Mouse (Mus musculus): ENCODE measurements around the gene Rpl23a.
A peak's percentile ranks its signal among the peaks of the same experiment; 100 is the strongest.
"Not testable (repeated sequence)": the region's sequence is repeated elsewhere in the genome, so short reads cannot be mapped to it uniquely, and the experiment has no call there.

Gene Rpl23a

DNA sequence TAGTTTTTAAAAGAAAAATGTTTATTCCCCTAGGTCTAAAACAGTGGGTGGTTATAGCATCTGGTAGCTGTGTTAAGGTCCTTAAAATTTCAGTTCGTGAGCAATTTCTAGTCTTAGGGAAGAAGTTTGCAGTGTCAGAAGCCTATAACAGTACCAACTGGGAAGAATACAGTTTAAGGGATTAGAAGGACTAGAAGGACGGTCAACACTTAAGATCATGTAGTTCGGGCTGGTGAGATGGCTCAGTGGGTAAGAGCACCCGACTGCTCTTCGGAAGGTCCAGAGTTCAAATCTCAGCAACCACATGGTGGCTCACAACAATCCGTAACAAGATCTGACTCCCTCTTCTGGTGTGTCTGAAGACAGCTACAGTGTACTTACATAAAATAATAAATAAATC lies 1.3 kb upstream of the Rpl23a start:
- not testable (repeated sequence) for DNase-seq (ENCODE audit: low spot score)

DNA sequence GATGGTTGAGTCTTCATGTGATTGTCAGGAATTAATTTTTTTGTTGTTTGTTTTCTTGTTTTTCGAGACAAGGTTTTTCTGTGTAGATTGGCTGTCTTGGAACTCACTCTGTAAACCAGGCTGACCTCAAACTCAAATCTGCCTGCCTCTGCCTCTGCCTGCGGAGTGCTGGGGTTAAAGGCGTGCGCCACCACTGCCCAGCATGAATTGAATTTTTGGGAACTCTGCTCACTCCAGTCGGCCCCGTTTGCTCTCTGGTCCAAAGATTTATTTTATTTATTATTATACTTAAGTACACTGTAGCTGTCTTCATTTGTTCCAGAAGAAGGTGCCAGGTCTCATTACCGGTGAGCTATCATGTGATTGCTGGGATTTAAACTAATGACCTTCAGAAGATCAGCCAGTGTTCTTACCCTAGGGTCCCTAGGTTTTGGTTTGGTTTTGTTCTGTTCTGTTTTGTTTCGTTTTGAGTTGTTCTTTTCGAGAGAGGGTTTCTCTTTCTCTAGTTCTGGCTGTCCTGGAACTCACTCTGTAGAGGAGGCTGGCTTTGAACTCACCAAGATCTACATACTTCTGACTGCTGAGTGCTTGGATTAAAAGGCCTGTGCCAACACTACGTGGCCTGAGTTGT lies 615 bp upstream of the Rpl23a start:
- no peak for DNase-seq (ENCODE audit: low spot score)

DNA sequence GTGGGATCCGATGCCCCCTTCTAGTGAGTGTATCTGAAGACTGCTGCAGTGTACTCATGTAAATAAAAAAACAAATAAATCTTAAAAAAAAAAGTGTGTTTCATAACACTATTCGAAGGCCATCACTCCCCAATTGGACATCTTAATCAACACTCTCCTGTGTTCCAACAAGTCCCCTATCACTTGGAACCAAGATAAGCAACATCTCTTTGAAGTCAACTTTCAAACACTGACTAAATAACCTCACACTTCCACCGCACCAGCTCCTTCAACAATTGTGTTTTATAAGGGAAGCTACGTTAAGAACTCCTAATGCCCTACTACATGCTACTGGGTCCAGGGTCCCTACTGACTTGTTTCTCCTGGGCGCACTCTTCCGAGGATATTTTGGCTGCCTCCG lies 934 bp downstream of the Rpl23a start:
- no peak for DNase-seq (ENCODE audit: low spot score)

DNA sequence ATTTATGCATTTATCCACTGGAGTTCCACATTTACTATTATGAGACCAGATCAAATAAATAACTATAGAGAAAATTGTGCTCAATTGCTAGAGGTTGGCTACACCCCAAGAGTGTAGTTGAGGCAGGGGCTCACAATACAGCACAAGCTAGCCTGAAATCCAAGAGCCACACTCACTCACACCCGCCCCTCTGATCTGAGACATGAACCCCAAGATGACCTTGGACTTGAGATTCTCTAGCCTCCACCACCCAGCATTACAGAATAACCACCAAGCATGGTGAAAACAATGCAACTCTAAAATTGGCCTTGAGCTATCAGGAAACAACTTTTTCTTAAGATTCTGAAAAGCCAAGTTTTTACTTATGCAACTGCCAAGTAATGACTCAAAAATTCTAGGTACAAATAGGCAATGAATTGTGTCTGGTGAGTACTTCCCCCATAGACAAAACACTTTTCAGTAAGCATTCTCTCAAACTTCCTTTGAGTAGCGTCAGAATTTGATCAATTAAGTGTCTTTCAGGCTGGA lies 1.5 kb downstream of the Rpl23a start:
- DNase-seq (ENCODE audit: low spot score), result no peak

DNA sequence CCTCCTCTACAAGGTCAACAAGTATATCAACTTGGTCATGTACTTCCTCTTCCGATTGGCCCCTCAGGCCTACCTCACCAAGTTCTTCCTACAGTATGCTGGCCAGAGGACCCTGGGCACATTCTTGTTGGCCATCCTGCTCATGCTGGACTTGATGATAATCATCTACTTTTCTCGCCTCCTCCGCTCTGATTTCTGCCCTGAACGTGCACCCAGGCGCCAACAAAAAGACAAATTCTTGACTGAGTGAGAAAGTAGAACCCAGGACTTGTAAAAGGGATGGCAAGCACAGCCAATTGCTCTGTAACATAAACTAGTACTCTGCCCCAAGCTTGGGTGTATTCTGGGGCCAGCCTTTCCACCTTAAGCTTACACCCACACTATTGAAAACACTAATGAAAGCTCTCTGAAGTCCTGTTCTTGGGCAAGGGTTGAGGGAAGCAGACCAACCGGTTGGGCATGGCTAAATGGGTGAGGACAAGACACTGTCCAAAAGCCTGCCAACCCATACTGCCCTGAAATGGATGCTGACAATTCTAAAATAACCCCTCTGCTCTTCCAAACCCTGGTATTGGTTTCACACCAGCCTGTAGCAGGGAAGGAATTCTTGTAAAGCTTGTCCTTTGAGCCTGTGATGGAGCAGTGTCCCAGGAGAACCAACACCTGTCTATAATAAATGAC lies 3.2 kb downstream of the Rpl23a start:
- DNase-seq (ENCODE audit: low spot score), result no peak

DNA sequence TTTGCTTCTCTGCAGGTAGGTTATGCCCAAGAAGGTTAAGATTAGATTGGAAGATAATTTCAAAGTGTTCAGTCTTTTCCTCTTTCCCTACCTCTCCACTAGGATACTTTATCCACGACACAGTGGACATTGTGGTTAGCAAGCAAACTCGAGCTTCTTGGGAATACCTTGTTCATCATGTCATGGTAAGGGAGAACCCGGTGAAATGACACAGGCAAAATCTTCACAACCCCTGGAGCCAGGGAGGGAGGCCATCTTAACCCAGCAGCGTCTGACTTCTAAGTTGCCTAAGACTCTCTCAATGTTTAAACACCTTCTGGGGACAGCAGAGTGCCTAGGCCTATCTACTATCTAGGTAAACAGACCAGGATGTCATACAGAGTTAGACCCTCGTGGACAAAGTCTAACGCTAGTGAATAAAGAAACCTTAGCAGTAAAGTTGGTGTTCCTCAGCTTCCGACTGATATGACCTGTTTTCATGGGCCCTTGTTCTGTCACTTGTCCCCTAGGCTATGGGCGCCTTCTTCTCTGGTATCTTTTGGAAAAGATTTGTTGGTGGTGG lies 3.9 kb downstream of the Rpl23a start:
- DNase-seq (ENCODE audit: low spot score), result no peak

DNA sequence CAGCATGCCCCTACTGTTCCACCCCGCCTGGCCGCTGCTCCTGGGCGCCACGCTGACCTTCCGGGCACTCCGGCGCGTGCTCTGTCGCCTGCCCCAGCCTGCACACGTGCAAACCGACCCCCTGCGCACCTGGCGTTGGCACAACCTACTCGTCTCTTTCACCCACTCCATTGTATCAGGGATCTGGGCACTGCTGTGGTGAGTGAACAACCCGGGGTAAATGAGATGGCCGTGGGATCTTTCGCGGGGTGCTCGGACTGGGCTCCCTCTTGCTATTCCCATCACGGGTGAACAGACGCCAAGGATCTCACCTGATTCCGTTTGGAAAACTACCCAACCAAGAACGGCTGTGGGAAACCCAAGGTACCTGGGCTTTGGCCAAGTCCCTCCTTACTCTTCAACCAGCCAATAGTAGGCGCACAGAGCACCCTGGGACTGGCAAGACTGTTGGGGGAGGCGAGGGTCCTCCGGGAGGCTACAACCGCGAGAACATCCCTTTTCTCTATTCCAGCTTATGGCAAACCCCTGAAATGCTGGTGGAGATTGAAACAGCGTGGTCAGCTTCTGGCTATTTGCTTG lies 4.4 kb downstream of the Rpl23a start:
- no peak for DNase-seq (ENCODE audit: low spot score)

DNA sequence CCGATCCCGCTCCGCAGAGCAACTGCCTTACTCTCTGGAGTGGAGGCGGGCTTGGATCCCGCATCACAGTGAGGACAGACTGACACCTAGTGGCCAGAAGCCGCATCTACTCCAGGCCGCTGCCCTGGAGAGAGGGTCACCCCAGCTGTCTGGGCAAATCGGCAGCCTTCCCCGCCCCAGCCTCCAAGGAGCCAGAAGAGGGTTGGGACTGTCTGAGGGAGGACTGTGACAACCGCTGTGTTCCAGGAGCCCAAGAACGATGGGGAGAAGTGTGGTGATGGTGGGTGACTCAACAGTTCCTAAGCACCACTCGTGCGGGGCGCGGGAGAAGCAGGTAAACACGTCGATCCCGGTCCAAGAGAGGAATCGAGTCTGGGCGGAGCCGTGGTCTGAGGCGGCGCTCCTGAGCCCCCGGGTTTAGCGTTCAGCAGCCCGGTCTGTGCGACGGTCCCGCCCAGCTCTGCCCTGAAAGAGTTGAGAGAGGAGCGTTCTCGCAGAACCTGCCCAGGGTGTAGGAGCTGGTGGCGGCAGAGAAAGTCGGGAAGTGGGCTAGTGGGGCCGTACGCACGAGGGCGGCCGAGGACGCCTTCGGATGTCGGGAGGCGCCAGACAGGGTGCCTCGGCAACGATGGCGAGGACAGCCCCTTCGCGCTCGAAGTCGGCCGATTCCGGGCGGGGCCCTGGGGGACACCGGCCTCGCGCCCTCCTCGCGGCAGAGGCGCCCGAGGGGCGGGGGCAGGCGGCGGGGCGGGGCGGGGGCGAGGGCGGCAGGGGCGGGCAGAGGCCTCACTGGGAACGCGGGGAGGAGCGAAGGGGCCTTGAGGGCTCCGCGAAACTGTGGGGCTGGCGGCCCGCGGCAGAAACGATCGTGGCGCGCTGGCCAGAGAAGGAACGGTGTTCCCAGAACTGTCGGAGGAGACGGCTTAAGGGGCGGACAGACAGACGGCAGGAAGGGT lies 5.2 kb downstream of the Rpl23a start:
- DNase-seq (ENCODE audit: low spot score), result peak; percentile 91

DNA sequence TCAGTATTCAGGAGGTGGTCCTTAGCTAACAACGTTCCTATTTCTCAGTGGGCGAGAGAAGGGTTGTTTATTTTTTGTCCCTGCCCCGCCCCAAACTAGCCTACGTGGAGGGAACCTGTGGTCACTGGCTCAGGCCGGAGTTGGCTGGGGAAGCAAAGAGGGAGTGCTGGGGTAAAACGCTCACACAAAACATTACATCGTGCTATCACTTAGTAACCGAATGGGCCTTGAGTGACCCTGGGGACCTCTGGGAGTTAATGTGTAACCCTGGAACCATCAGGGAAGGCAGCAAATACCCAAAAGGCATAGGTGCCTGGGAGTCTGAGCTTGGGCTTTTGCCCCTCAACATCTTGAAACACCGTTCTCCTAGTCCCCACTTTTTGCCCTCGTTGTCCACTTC lies 5.9 kb downstream of the Rpl23a start:
- no peak for DNase-seq (ENCODE audit: low spot score)

DNA sequence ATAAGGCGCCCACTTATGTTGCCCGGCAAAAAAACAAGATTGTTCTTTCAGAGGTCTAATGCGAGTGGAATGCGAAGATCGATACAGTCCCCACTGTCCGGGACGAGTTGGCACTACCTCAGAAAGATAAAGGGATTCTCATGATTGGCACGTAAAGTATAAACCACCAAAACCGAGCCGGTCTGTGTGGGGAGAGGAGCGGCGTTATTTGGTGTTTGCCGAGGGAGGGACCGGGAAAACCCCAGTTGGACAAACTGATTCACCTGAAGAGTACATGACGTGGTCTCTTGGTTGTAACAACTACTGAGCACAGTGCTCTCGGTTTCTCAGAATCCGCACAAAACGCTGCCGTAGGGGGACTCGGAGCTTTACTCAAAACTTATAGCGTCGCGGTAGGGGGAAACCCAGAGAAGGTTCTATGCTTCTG lies 6.5 kb downstream of the Rpl23a start:
- no peak for DNase-seq (ENCODE audit: low spot score)

DNA sequence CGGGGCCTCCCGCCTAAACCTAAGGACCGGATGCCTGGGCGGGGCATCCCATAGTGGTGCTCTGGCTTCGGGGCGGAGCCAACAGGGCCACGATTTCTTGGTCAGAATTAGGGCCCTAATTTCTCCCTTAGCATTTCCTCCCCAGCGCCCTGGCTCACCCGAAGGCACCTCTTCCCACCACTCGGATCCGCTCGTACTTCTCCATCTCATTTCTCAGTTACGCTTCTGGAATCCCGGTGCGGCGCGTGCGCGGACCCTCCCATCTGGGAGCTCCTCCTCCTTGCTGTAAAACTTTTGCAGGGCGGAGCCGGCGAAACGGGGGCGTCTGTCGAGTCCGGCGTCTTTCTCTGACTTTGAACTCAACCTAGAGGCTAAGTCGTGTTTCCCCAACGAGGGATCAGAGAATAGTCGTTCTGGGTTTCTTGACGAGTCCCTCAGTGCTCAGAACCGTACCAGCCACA lies 7.0 kb downstream of the Rpl23a start, which contains the start of the genes Nek8 and Tlcd1:
Gene Nek8 (minus strand): TSS at position 274 of the 461 bp plus-strand sequence.
Gene Tlcd1 (plus strand): TSS at position 310 of the 461 bp plus-strand sequence.
- DNase-seq (ENCODE audit: low spot score), result no peak

DNA sequence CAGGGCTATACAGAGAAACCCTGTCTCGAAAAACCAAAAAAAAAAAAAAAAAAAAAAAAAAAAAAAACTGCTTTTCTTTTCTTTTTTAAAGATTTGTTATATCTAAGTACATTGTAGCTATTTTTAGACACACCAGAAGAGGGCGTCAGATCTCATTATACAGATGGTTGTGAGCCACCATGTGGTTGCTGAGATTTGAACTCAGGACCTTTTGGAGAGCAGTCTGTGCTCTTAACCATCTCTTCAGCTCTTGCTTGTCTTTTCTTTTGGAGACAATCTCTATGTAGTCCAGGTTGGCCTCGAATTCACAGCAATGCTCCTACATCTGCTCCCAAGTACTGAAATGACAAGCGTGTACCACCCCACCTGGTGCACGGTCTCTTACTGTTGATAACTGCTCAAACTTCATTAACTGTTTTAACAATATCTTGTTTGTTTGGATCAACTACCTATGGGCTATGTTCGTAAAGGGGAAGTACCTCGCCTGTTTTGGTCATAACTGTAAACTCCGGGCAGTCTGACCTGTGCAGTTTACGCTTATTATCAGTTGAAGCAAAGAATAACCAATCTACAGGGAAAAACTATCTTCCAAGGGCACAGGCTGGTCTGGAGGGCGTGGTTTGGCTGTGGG lies 7.5 kb downstream of the Rpl23a start:
- no peak for DNase-seq (ENCODE audit: low spot score)

DNA sequence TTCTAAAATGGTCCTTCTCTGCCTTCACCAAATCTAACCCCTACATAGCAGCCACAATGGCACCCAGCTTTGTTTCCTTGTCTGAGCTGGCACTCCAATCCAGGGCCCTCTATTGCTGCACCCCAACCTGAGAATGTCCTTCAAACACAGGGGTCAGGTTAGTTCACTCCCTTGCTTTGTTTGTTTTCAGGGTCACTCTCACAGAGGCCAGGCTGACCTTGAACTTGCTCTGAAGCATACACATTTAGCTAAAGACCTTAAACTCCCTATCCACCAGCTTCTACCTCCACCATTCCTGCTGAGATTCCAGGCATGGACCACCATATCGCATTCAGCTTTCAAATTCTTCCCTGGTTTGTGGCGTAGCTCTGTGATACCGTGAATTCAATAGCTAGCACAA lies 8.9 kb downstream of the Rpl23a start:
- no peak for DNase-seq (ENCODE audit: low spot score)

DNA sequence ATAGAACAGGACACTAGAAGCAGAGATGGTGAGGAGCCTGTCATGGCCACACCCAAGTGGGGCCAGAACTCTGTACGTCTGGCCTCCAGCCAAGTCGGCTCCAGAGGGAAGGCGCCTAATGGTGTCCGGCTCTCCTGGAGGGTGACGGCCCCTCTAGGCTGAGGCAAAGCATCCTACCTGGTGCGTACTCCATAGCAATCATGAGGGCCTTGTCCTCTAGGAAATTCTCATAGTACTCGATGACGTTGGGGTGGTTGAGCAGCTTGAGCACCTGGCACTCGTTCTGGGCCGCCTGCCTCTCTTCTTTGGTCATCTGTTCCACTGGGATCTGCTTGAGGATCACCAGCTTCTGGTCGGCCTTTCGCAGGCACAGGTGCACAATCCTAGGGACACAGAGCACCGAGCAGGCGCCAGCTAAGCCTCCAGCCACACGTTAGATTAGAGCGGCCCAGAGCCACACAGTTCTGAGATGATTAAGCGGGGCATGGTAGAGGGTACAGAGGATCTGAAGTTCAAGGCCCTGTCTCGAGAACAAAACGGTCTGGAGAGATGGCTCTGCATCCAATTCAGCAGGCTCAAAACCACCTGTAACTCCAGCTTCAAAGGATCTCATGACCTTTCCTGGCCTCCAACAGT lies 10.5 kb downstream of the Rpl23a start:
- DNase-seq (ENCODE audit: low spot score), result no peak

DNA sequence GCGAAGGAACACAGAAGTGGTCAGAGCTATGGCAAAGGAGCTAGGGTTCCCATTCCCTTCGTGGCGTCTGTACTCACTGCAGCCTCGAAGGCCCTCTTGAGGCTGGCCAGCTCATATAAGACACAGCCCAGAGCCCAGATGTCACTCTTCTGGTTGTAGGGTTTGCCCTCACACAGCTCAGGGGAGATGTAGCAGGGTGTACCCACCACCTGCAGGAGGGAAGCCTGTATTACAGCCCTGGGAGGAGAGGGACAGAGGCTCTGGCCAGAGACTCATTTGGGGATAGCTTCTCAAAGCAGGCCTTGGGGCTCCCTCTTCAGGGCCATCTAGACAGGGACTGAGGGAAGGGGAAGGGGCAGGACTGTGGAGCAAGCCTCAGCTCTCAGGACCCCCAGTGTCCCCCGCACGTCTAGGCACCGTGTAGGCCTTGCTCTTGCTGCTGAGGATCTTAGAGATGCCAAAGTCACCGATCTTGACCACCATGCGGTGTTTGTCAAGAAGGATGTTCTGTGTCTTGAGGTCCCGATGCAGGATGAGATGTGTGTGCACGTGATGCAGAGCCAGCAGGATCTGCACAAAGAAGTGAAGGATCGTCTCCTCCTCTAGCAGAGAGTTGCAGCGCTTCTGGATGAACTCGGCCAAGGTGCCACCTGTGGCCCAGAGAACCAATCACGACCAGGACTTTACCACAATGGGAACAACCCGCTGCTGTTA lies 11.2 kb downstream of the Rpl23a start:
- no peak for DNase-seq (ENCODE audit: low spot score)

DNA sequence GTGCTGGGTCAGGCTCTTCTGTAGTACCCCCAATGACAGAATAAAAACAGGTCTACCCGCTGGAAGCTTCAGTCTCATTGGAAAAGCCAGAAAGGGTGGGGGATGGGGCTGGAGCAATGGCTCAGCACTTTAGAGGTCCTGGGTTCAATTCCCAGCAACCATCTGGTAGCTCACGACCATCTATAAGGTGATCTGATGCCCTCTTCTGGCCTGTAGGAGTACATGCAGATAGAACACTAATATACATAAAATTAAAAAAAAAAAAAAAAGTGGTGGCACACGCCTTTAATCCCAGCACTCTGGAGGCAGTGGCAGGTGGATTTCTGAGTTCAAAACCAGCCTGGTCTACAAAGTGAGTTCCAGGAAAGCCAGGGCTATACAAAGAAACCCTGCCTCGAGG lies 12.1 kb downstream of the Rpl23a start:
- no peak for DNase-seq (ENCODE audit: low spot score)

DNA sequence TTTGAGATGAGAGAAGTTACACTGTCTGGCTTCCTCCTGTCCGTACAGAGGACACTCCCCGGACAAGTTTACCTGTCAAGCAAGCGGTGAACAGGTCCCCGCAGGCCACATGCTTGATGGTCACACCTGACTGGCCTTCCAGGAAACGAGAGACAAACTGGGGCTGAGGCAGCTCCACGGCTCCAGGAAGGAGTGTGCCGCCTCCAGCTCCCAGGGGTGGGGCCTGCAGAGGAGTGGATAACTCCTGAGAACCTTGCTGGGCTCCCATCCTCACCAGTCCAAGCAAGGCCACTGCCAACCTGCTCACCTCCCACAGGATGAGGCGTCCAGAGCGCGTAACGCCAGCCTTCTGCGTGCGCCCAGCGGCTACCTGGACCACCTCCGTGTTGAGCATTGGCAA lies 13.1 kb downstream of the Rpl23a start:
- no peak for DNase-seq (ENCODE audit: low spot score)

DNA sequence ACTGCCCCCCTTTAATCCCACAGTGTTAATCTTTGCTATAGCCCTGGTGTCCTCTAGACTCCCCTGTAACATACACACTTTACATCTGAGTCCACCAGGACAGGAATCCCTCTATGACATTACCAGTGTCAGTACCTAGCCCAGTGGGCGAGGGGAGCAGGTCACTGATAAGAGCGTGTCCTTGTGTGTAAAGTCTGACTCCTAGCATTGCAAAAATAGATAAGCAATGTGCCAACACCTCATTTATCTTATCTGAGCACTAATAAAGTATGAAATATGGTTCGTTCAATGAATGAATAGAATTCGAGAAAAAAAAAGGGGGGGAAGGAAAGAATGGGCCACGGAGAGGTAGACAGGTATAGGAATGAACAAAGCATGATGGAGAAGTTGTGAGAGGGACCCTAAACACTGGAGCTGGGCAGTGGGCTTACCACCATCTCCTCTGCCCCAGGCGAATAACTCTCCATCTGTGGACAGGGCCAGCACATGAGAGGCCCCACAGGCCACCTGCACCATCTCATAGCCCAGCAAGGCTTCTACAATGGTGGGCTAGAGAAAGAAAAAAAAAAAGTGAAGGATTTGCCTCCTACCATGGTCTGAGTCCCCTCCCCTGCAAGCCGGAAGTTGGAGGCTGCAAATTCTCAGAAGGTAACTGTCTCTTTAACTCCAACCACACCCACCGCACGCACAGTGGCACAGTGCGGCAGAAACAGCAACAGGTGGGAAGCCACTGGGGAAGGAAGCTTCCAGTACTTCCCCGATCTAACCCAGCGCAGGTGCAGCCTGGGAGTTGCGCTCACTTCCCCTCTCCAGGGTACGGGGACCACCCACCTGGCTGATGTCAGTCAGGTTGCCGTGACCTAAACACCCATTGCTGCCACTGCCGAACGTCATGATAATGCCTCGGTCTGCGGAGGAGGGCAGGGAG lies 14.6 kb downstream of the Rpl23a start:
- no peak for DNase-seq (ENCODE audit: low spot score)

Data from urinary bladder, postnatal 10 days (tissue).